Mouse (Mus musculus): ENCODE measurements around the gene Mtch1. TPM values are rescaled to one million over a fixed set of nuclear protein-coding genes. Genes with fewer than 3 reads are reported as not detected.

The Mtch1 gene
- total RNA-seq, 2 experiments from 2014 or later = 54.9 to 89.2 TPM

Other genes starting within 250 kb of the Mtch1 start
- gene Rab44, start 233.8 kb downstream of the Mtch1 start, total RNA-seq (2015) = 188 and 202 TPM in 2 replicates
- 286 and 295 TPM in 2 replicates for gene Rab44, start 233.8 kb downstream of the Mtch1 start, total RNA-seq (2017)
- 0.64 and 0.90 TPM in 2 replicates for gene Cpne5, start 109.8 kb downstream of the Mtch1 start, total RNA-seq (2015)
- gene Cpne5, start 109.8 kb downstream of the Mtch1 start, total RNA-seq (2017) = 0.96 and 3.5 TPM in 2 replicates
- 67.3 and 73.9 TPM in 2 replicates for gene Ppil1, start 83.7 kb downstream of the Mtch1 start, total RNA-seq (2015)
- 82.0 and 103 TPM in 2 replicates for gene Ppil1, start 83.7 kb downstream of the Mtch1 start, total RNA-seq (2017)
- 85.3 and 97.7 TPM in 2 replicates for gene BC004004, start 79.1 kb downstream of the Mtch1 start, total RNA-seq (2015)
- 84.9 and 99.2 TPM in 2 replicates for gene BC004004, start 79.1 kb downstream of the Mtch1 start, total RNA-seq (2017)
- gene Pi16, start 30.3 kb downstream of the Mtch1 start, total RNA-seq (2015) = 3.5 and 4.8 TPM in 2 replicates
- 5.8 and 8.5 TPM in 2 replicates for gene Pi16, start 30.3 kb downstream of the Mtch1 start, total RNA-seq (2017)
- 19.1 and 22.0 TPM in 2 replicates for gene Fgd2, start 13.0 kb upstream of the Mtch1 start, total RNA-seq (2015)
- gene Fgd2, start 13.0 kb upstream of the Mtch1 start, total RNA-seq (2017) = 19.6 and 28.5 TPM in 2 replicates
- gene Pim1, start 142.8 kb upstream of the Mtch1 start, total RNA-seq (2015) = 41.2 and 52.7 TPM in 2 replicates
- gene Pim1, start 142.8 kb upstream of the Mtch1 start, total RNA-seq (2017) = 91.2 and 94.5 TPM in 2 replicates
- gene Gm17657, start 201.7 kb upstream of the Mtch1 start, total RNA-seq (2015) = 0.17 TPM in 1 of 2 replicates, not detected in the other
- not detected in 2 replicates for gene Gm17657, start 201.7 kb upstream of the Mtch1 start, total RNA-seq (2017)
- 21.7 and 24.8 TPM in 2 replicates for gene Tbc1d22b, start 201.9 kb upstream of the Mtch1 start, total RNA-seq (2015)
- gene Tbc1d22b, start 201.9 kb upstream of the Mtch1 start, total RNA-seq (2017) = 9.3 and 11.3 TPM in 2 replicates
- not detected in 2 replicates for gene Tmem217, start 204.5 kb upstream of the Mtch1 start, total RNA-seq (2015)
- gene Tmem217, start 204.5 kb upstream of the Mtch1 start, total RNA-seq (2017) = 0.10 TPM in 1 of 2 replicates, not detected in the other

Data from megakaryocyte progenitor cell, adult 5-6 weeks (primary cell).